9 mouse cellular contexts compared by ENCODE assay signal in genomic region chr9:43231805-43232204, GRCm38 (mm10). TPM values are rescaled to one million over a fixed set of nuclear protein-coding genes. Genes with fewer than 3 reads are reported as not detected.
DNase-seq lines count a peak whose midpoint lies in the region; ATAC-seq and TF ChIP-seq lines count a peak whose summit lies in the region.
"Had no signal": no experiment of that assay in that cellular context is flagged by ENCODE, and none has a peak within 500 bp of the region (broad histone marks: within the 10 kb centered on the region; RNA-seq: fewer than 3 reads in every experiment).

No protein-coding gene starts in this region.

- WGBS in forebrain, embryonic 11.5 days, result 74% methylated on average over 4 of the region's 4 CpGs
- WGBS in forebrain, embryonic 14.5 days, result 82% methylated on average over 4 of the region's 4 CpGs
- WGBS in liver, postnatal 0 days (ENCODE audit: insufficient replicate concordance), result 58% methylated on average over 4 of the region's 4 CpGs

- H3K9ac ChIP-seq in forebrain, embryonic 11.5 days (ENCODE audit: low read length), result no peak overlapping the region
- no peak overlapping the region for H3K9ac ChIP-seq in forebrain, embryonic 14.5 days (ENCODE audit: low read length)
- peak overlapping the region; percentile 33 for H3K9ac ChIP-seq in liver, postnatal 0 days (replicated peaks)

- H3K27me3 ChIP-seq in forebrain, embryonic 11.5 days (ENCODE audit: control insufficient read depth, insufficient read depth, low read length), result no peaks in the 10 kb centered on the region
- no peaks in the 10 kb centered on the region for H3K27me3 ChIP-seq in forebrain, embryonic 14.5 days (replicated peaks; ENCODE audit: control insufficient read depth, insufficient read depth, low read length)
- no peaks in the 10 kb centered on the region for H3K27me3 ChIP-seq in liver, postnatal 0 days (ENCODE audit: insufficient read depth, low read length)

- no peak overlapping the region for H3K4me2 ChIP-seq in forebrain, embryonic 11.5 days (ENCODE audit: low read depth, low read length, severe bottlenecking)
- no peak overlapping the region for H3K4me2 ChIP-seq in forebrain, embryonic 14.5 days (ENCODE audit: low read length)
- peak overlapping the region; percentile 15 for H3K4me2 ChIP-seq in liver, postnatal 0 days (ENCODE audit: low read depth, low read length)

- intact Hi-C loops in heart, postnatal 14 days (cut with DNase I), result no loop called here

- no peak for ATAC-seq in forebrain, embryonic 11.5 days (replicated peaks; ENCODE audit: low FRiP score)
- no peak for ATAC-seq in forebrain, embryonic 14.5 days
- ATAC-seq in liver, postnatal 0 days, result peak; percentile 44
- no peak for ATAC-seq in frontal cortex, adult (ENCODE audit: low TSS enrichment)

- peaks cover 3% of the 10 kb centered on the region; the same call in 1 of the 2 replicates for H3K4me1 ChIP-seq in forebrain, embryonic 11.5 days (replicated peaks; ENCODE audit: control insufficient read depth, insufficient read depth, low read length)
- H3K4me1 ChIP-seq in forebrain, embryonic 14.5 days (ENCODE audit: control insufficient read depth, insufficient read depth, low read length), result no peaks in the 10 kb centered on the region
- H3K4me1 ChIP-seq in liver, postnatal 0 days (ENCODE audit: insufficient read depth), result peaks cover 75% of the 10 kb centered on the region

- H3K9me3 ChIP-seq in forebrain, embryonic 11.5 days (ENCODE audit: control insufficient read depth, low read length), result no peaks in the 10 kb centered on the region
- no peaks in the 10 kb centered on the region for H3K9me3 ChIP-seq in forebrain, embryonic 14.5 days (replicated peaks; ENCODE audit: control insufficient read depth, low read length)
- H3K9me3 ChIP-seq in liver, postnatal 0 days (ENCODE audit: low read length), result no peaks in the 10 kb centered on the region

- no peaks in the 10 kb centered on the region for H3K36me3 ChIP-seq in forebrain, embryonic 11.5 days (ENCODE audit: control insufficient read depth, insufficient read depth, low read length)
- no peaks in the 10 kb centered on the region for H3K36me3 ChIP-seq in forebrain, embryonic 14.5 days (ENCODE audit: control insufficient read depth, insufficient read depth, low read length)
- peaks cover 15% of the 10 kb centered on the region for H3K36me3 ChIP-seq in liver, postnatal 0 days (replicated peaks; ENCODE audit: insufficient read depth, low read length)

- no peak for DNase-seq in forebrain, embryonic 11.5 days (ENCODE audit: low spot score)
- no peak for DNase-seq in forebrain, embryonic 14.5 days (ENCODE audit: low spot score)
- peak; percentile 58 for DNase-seq in NIH3T3 (ENCODE audit: low read depth)
- DNase-seq in heart, postnatal 14 days, result peak; percentile 43 to 55
- no peak for DNase-seq in liver, postnatal 0 days
- no peak for DNase-seq in layer of hippocampus, adult 8-10 months (ENCODE audit: low spot score in 2 of 2)
- no peak for DNase-seq in layer of hippocampus, postnatal 25 days (ENCODE audit: extremely low spot score in 1 of 2, low spot score in 1 of 2)

- no peak overlapping the region for H3K4me3 ChIP-seq in forebrain, embryonic 11.5 days (ENCODE audit: low read depth, low read length)
- H3K4me3 ChIP-seq in forebrain, embryonic 14.5 days (ENCODE audit: low read depth, low read length), result no peak overlapping the region
- no peak overlapping the region for H3K4me3 ChIP-seq in liver, postnatal 0 days (ENCODE audit: low read depth, low read length)

- H3K27ac ChIP-seq in forebrain, embryonic 11.5 days (ENCODE audit: low read depth, low read length), result peak overlapping the region; percentile 21; the same call in 1 of the 2 replicates
- H3K27ac ChIP-seq in forebrain, embryonic 14.5 days (ENCODE audit: low read depth, low read length), result no peak overlapping the region
- peak overlapping the region; percentile 76 for H3K27ac ChIP-seq in liver, postnatal 0 days (ENCODE audit: low read depth)

- no peak for TF ChIP-seq CTCF in liver, postnatal 0 days (IDR thresholded peaks at IDR 0.05; ENCODE audit: low read depth)

- TF ChIP-seq EP300 in liver, postnatal 0 days (IDR thresholded peaks at IDR 0.05; ENCODE audit: low read depth), result no peak

RNA-seq across cellular contexts. Expression of gene Oaf, which starts 7.9 kb away (rescaled TPM):
- polyA plus RNA-seq in forebrain, embryonic 11.5 days (2014; fragmentation: Nextera tagmentation; extraction: Ambion mirVana), result 38.9 and 46.7 TPM in 2 replicates
- polyA plus RNA-seq in forebrain, embryonic 14.5 days (2014; fragmentation: Nextera tagmentation; extraction: Ambion mirVana), result 7.0 and 10.3 TPM in 2 replicates
- 10 to 100 TPM; 13.0 to 14.9 TPM for total RNA-seq in heart, postnatal 14 days (2021)
- 59.3 and 70.0 TPM in 2 replicates for polyA plus RNA-seq in liver, postnatal 0 days (2015; fragmentation: Nextera tagmentation; extraction: Ambion mirVana)
- total RNA-seq in layer of hippocampus, adult 8-10 months (2022), result 10 to 100 TPM; 14.4 to 23.9 (median 18.0) TPM
- total RNA-seq in layer of hippocampus, postnatal 25 days (2021), result 10 to 100 TPM; 21.9 TPM

RNA-seq across cellular contexts. Expression of gene Pou2f3, which starts 21.6 kb away (rescaled TPM):
- polyA plus RNA-seq in forebrain, embryonic 11.5 days (2014; fragmentation: Nextera tagmentation; extraction: Ambion mirVana), result not detected in 2 replicates
- not detected in 2 replicates for polyA plus RNA-seq in forebrain, embryonic 14.5 days (2014; fragmentation: Nextera tagmentation; extraction: Ambion mirVana)
- not detected for total RNA-seq in heart, postnatal 14 days (2021)
- polyA plus RNA-seq in liver, postnatal 0 days (2015; fragmentation: Nextera tagmentation; extraction: Ambion mirVana), result 0.05 TPM in 1 of 2 replicates, not detected in the other
- under 1 TPM in 1 of 4 experiments, not detected in 3; 0.34 TPM for total RNA-seq in layer of hippocampus, adult 8-10 months (2022)
- under 1 TPM; 0.12 to 0.28 TPM for total RNA-seq in layer of hippocampus, postnatal 25 days (2021)
- total RNA-seq: hematopoietic stem cell, adult 5-6 weeks had no signal

Comparison
In these comparisons a context has a peak if more than half of its experiments do, and no peak if none do; other contexts are left out.
1. DNase-seq: peak in NIH3T3 (single experiment) and heart, postnatal 14 days (2 of 2); none in forebrain, embryonic 11.5 days (single experiment), forebrain, embryonic 14.5 days (single experiment), liver, postnatal 0 days (single experiment), layer of hippocampus, adult 8-10 months (0 of 2) and layer of hippocampus, postnatal 25 days (0 of 2).